Mouse (Mus musculus) stomach, embryonic 14.5 days (tissue): ENCODE results near the gene Vmn1r171. TPM values are rescaled to one million over a fixed set of nuclear protein-coding genes. Genes with fewer than 3 reads are reported as not detected.
"Not testable (repeated sequence)": the region's sequence is repeated elsewhere in the genome, so short reads cannot be mapped to it uniquely, and the experiment has no call there.

ENCODE experiments used
- ATAC-seq: fragments of 200-750 bp; cut with Nextera tagmentation; 2 replicates; pipeline ENCODE4 v1.8.0; 2017; ENCODE audit warnings: low read depth, moderate TSS enrichment; ENCODE audit not compliant: insufficient number of reproducible peaks, insufficient read depth, low FRiP score
- H3K27ac ChIP-seq: fragments of 300-500 bp; sonication (generic); 2 replicates; pipeline ENCODE4 v1.5.1; 2014; ENCODE audit warnings: mild to moderate bottlenecking, low read length, moderate library complexity, mixed read lengths
- H3K27me3 ChIP-seq: fragments of 300-500 bp; sonication (generic); 2 replicates; pipeline ENCODE4 v1.6.1; 2014; ENCODE audit warnings: low read length, control low read depth, mixed read lengths; ENCODE audit not compliant: control insufficient read depth, insufficient read depth
- H3K36me3 ChIP-seq: fragments of 300-500 bp; sonication (generic); 2 replicates; pipeline ENCODE4 v1.6.1; 2014; ENCODE audit warnings: mild to moderate bottlenecking, control low read depth, low read length, moderate library complexity, mixed read lengths; ENCODE audit not compliant: control insufficient read depth, insufficient read depth
- H3K4me1 ChIP-seq: fragments of 300-500 bp; sonication (generic); 2 replicates; pipeline ENCODE4 v1.6.1; 2014; ENCODE audit warnings: low read length, control low read depth, mixed read lengths; ENCODE audit not compliant: control insufficient read depth, insufficient read depth
- H3K4me2 ChIP-seq: fragments of 300-500 bp; sonication (generic); replicated peaks from 2 replicates; pipeline ENCODE4 v1.6.1; 2014; ENCODE audit warnings: low read depth, low read length, control low read depth
- H3K4me3 ChIP-seq: fragments of 300-500 bp; sonication (generic); 2 replicates; pipeline ENCODE4 v1.5.1; 2014; ENCODE audit warnings: low read depth, low read length, control low read depth
- H3K9ac ChIP-seq: fragments of 300-500 bp; sonication (generic); replicated peaks from 2 replicates; pipeline ENCODE4 v1.6.1; 2014; ENCODE audit warnings: low read depth, mild to moderate bottlenecking, control low read depth, low read length, moderate library complexity, mixed read lengths
- H3K9me3 ChIP-seq: fragments of 300-500 bp; sonication (generic); 2 replicates; pipeline ENCODE4 v1.6.1; 2016; ENCODE audit warnings: low read depth, low read length, control low read depth; ENCODE audit not compliant: control insufficient read depth
- WGBS: fragments of 180-500 bp; shearing (Covaris S2); extraction: QIAGEN DNeasy Blood & Tissue Kit; methylation state at CpG from one replicate; pipeline ENCODE4 v1.1.7; 2014; 5-methylcytosine and 5-hydroxymethylcytosine counted together
- polyA plus RNA-seq: library from polyadenylated mRNA; unstranded; fragments of >200 nt; fragmentation: Nextera tagmentation; extraction: Ambion mirVana; gene quantifications from 2 replicates; pipeline ENCODE4 v1.2.1, GENCODE M21; 2014

Vmn1r171 gene
- not detected in 2 replicates for polyA plus RNA-seq

GRCm38 (mm10) chr7:23630422-23630821 is at the start of gene Vmn1r171:
Gene Vmn1r171 (plus strand): TSS chr7:23630722.
- no peak within 1 kb of the TSS for H3K4me3 ChIP-seq
- no peak for ATAC-seq
- no peaks in the 10 kb centered on the region for H3K9me3 ChIP-seq
- H3K27me3 ChIP-seq: no peaks in the 10 kb centered on the region
- H3K9ac ChIP-seq: no peak within 1 kb of the TSS
- no peaks in the 10 kb centered on the region for H3K36me3 ChIP-seq
- no peaks in the 10 kb centered on the region for H3K4me1 ChIP-seq
- no peak within 1 kb of the TSS for H3K27ac ChIP-seq
- H3K4me2 ChIP-seq: no peak within 1 kb of the TSS

DNA sequence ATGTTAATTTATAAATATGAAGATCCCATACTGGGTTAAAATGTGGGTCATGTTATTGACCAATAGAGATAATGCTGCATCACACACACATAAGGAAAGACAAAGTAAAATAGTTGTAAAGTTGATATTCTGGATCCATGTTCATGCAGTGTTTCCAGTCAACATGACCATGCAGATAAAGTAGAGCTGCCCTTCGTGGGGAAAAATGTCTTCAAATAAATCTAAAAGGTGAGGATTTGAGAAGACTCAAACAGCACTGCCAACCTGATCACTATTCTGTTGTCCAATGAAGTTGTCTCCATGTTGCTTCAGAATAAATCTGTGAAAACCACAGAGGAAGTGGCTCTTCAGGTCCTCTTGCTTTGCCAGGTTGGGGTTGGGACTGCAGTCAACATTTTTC is 24.6 kb upstream of the Vmn1r171 start, which contains the start of gene Vmn1r170:
TSS of gene Vmn1r170 (plus strand) at position 301 of the 400 bp plus-strand sequence.
- not testable (repeated sequence) for H3K9ac ChIP-seq, H3K4me3 ChIP-seq, H3K27ac ChIP-seq, H3K4me2 ChIP-seq, H3K27me3 ChIP-seq, H3K9me3 ChIP-seq, H3K4me1 ChIP-seq, H3K36me3 ChIP-seq, ATAC-seq
- 33% methylated on average over 1 of the region's 1 CpGs for WGBS

GRCm38 (mm10) chr7:23658016-23658415 is 27.5 kb downstream of the Vmn1r171 start, which contains the start of gene Vmn1r172:
Gene Vmn1r172 (plus strand): TSS chr7:23658316.
- 64% methylated on average over 2 of the region's 2 CpGs for WGBS
- no peaks in the 10 kb centered on the region for H3K9me3 ChIP-seq
- H3K9ac ChIP-seq: no peak within 1 kb of the TSS
- no peaks in the 10 kb centered on the region for H3K4me1 ChIP-seq
- H3K36me3 ChIP-seq: no peaks in the 10 kb centered on the region
- no peak within 1 kb of the TSS for H3K27ac ChIP-seq
- no peak within 1 kb of the TSS for H3K4me2 ChIP-seq
- H3K27me3 ChIP-seq: no peaks in the 10 kb centered on the region
- ATAC-seq: no peak
- H3K4me3 ChIP-seq: no peak within 1 kb of the TSS

Other genes with a start within 250 kb of the Vmn1r171 start
- not detected in 2 replicates for gene Nlrp5, start 244.8 kb upstream of the Vmn1r171 start, polyA plus RNA-seq
- not detected in 2 replicates for gene Vmn1r167, start 123.5 kb upstream of the Vmn1r171 start, polyA plus RNA-seq
- gene Vmn1r168, start 91.0 kb upstream of the Vmn1r171 start, polyA plus RNA-seq: not detected in 2 replicates
- not detected in 2 replicates for gene Vmn1r169, start 55.2 kb upstream of the Vmn1r171 start, polyA plus RNA-seq
- not detected in 2 replicates for gene Vmn1r170, start 24.5 kb upstream of the Vmn1r171 start, polyA plus RNA-seq
- not detected in 2 replicates for gene Vmn1r172, start 27.6 kb downstream of the Vmn1r171 start, polyA plus RNA-seq
- not detected in 2 replicates for gene Vmn1r173, start 70.0 kb downstream of the Vmn1r171 start, polyA plus RNA-seq
- gene Vmn1r174, start 121.5 kb downstream of the Vmn1r171 start, polyA plus RNA-seq: not detected in 2 replicates
- gene Vmn1r175, start 179.9 kb downstream of the Vmn1r171 start, polyA plus RNA-seq: not detected in 2 replicates
- gene Vmn1r176, start 206.7 kb downstream of the Vmn1r171 start, polyA plus RNA-seq: not detected in 2 replicates
- not detected in 2 replicates for gene Vmn1r177, start 235.7 kb downstream of the Vmn1r171 start, polyA plus RNA-seq